Mouse (Mus musculus): ENCODE measurements at regions not wholly inside any gene's neighbourhood (a gene's known extent, or its start where the extent isn't known, plus 50 kb on each side); places are given as distances from the start of the nearest gene placed in this dataset.

DNA sequence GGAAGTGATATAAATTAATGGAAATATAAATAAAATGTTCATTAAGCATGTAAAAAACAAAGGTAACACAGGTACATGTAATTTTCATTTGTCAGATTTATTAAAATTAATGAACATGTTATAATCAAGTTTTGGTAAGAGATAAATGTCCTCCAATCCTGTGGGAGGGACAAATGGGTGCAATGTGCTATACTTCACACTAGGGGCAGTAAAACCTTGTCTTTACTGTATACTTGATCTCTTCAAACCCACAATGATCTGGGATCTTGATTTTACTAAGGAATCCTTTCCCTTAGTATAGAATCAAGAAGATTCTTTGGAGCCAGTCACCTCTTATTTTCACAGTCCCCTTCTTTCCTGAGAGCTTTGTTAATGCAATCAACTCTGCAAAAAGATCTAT, 451.1 kb upstream of the Fam98a start:
- no peak overlapping the region for H3K4me3 ChIP-seq
- H3K27ac ChIP-seq, result no peak overlapping the region

DNA sequence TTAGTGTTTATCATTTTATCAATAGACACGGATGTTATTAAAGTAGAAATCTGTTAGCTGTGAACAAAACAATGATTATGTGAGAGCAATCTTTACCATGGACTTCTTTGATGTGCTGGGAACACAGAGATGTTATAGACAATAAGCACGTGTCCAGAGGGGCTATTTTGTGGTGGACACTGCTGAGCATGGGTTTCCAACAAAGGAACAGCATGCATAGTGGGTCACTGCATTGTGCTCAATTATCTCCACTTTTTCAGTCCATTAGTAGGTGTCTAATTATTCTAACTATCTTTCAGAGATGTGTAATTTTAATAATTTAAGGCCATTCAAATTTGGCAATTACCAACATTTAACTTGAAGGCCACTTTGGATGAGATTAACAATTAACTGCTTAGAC, 409.6 kb upstream of the Fam98a start:
- WGBS, result 51% methylated on average over 2 of the region's 2 CpGs
- no peak for ATAC-seq (ENCODE audit: low FRiP score)
- Histone ChIP-seq H3K4me1 (no peaks in the 10 kb centered on the region), H3K4me3 (no peak overlapping the region), H3K27ac (no peak overlapping the region), H3K4me2 (replicated peaks) (no peak overlapping the region), H3K27me3 (no peaks in the 10 kb centered on the region), H3K9ac (no peak overlapping the region), H3K36me3 (no peaks in the 10 kb centered on the region), H3K9me3 (replicated peaks) (no peaks in the 10 kb centered on the region)

More for the DNA sequence above, 451.1 kb upstream of the Fam98a start:
- Histone ChIP-seq H3K4me1 (no peaks in the 10 kb centered on the region), H3K27me3 (no peaks in the 10 kb centered on the region), H3K9me3 (replicated peaks) (no peaks in the 10 kb centered on the region), H3K36me3 (no peaks in the 10 kb centered on the region), H3K4me2 (replicated peaks) (no peak overlapping the region), H3K9ac (no peak overlapping the region)
- no peak for ATAC-seq (ENCODE audit: low FRiP score)

DNA sequence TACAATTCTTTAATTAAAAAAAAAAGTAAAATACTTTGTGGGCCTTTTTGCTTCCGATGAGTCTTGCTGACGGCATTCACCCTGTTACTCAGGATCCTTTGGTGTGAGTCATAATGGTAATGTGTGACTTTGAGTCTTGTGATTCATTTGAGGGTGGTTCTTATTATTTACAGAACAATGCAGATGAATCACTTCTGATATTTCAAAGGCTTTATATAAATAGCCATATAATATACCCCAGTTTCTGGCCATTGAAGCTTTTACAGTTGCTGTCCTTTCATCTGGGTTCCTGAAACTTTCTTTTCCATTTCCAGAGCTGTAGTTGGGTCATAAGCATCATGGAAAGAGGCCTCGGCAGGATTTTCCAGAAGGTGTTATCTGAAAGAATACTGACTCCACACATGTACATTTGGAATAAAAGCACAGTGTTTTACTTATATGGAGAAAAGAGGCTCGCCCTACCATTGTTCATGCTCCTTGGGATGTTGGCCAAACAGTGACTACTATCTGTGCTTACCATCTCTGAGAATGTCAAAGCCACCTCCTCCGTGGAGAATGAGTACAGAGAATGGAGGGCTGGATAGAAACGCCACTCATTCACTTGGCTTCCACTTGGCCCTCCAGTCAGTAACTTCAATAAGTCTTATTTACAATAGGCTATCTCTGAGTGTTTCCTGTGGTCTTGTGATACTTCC, 385.1 kb upstream of the Fam98a start:
- H3K9me3 ChIP-seq (replicated peaks), result no peaks in the 10 kb centered on the region
- ATAC-seq (ENCODE audit: low FRiP score), result no peak
- no peak overlapping the region for H3K27ac ChIP-seq
- H3K9ac ChIP-seq, result no peak overlapping the region
- no peaks in the 10 kb centered on the region for H3K36me3 ChIP-seq
- H3K4me3 ChIP-seq, result no peak overlapping the region
- no peaks in the 10 kb centered on the region for H3K27me3 ChIP-seq
- no peak overlapping the region for H3K4me2 ChIP-seq (replicated peaks)
- 93% methylated on average over 6 of the region's 6 CpGs for WGBS
- H3K4me1 ChIP-seq, result no peaks in the 10 kb centered on the region

DNA sequence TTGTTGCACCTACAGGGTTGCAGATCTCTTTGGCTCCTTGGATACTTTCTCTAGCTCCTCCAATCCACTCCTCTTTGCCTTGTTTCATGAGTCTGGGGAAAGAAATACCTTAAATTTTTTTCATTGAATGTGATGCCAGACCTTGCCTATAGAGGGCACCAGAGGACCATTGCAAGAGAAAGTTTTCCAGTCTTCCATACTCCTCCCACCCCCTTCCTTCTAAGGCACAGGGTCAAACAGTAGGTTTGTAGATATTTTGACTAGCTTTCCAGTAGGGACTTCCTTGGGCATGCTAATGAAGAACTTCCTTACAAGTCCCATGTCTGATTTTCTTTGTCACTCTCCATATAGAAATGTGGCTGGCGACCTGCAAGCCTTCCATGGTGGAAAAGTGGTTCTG, 379.3 kb upstream of the Fam98a start:
- no peak overlapping the region for H3K27ac ChIP-seq
- no peaks in the 10 kb centered on the region for H3K27me3 ChIP-seq
- 0 out of 2 replicates have a peak, but pooled peaks have one; percentile 35 for ATAC-seq (ENCODE audit: low FRiP score)
- 82% methylated on average over 1 of the region's 1 CpGs for WGBS
- H3K4me1 ChIP-seq, result no peaks in the 10 kb centered on the region
- no peaks in the 10 kb centered on the region for H3K9me3 ChIP-seq (replicated peaks)
- no peak overlapping the region for H3K9ac ChIP-seq
- no peak overlapping the region for H3K4me3 ChIP-seq
- H3K4me2 ChIP-seq (replicated peaks), result no peak overlapping the region
- H3K36me3 ChIP-seq, result no peaks in the 10 kb centered on the region

DNA sequence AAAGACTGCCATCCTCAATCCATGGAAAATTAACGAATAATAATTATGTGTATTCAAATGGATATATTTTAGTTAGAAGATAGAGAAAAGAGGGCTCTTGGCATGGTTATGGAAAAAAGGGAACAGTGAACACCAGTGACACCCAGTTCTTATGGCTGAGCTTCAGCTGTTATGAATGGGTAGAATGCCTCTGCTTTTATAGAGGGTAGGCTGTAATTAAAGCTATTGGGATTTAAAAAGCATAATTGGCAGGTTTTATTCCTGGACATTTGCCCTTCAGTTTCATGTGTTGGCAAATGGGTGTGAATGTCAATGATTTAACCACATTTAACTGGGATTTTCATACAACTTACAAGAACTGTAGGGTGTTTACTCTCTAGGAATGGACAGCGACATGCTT, 368.5 kb upstream of the Fam98a start:
- 88% methylated on average over 2 of the region's 2 CpGs for WGBS
- H3K27me3 ChIP-seq, result no peaks in the 10 kb centered on the region
- no peak overlapping the region for H3K9ac ChIP-seq
- no peak overlapping the region for H3K4me3 ChIP-seq
- no peak overlapping the region for H3K4me2 ChIP-seq (replicated peaks)
- H3K27ac ChIP-seq, result no peak overlapping the region
- ATAC-seq (ENCODE audit: low FRiP score), result no peak
- H3K9me3 ChIP-seq (replicated peaks), result no peaks in the 10 kb centered on the region
- no peaks in the 10 kb centered on the region for H3K36me3 ChIP-seq
- H3K4me1 ChIP-seq, result no peaks in the 10 kb centered on the region

DNA sequence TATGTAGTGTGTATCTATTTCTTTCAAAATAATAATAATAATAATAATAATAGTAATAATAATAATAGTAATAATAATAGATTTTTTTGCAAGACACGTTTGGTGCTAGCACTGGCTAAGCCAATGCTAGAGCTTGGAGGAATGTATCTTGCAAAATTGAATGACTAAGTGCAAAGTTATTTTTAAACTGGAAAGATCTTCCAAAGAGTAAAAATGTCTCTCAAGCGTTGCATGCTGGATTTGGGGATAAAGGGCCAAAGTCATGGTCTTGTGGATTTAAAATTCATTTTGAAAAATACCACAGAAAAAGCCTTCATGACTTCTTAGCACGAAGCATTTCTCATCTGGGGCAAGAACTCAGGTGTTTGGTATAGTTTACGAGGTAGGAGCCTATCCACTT, 365.3 kb upstream of the Fam98a start:
- H3K9ac ChIP-seq, result no peak overlapping the region
- no peak overlapping the region for H3K27ac ChIP-seq
- 92% methylated on average over 4 of the region's 4 CpGs for WGBS
- H3K27me3 ChIP-seq, result no peaks in the 10 kb centered on the region
- H3K36me3 ChIP-seq, result no peaks in the 10 kb centered on the region
- no peaks in the 10 kb centered on the region for H3K4me1 ChIP-seq
- no peak overlapping the region for H3K4me3 ChIP-seq
- ATAC-seq (ENCODE audit: low FRiP score), result no peak
- no peak overlapping the region for H3K4me2 ChIP-seq (replicated peaks)
- no peaks in the 10 kb centered on the region for H3K9me3 ChIP-seq (replicated peaks)

DNA sequence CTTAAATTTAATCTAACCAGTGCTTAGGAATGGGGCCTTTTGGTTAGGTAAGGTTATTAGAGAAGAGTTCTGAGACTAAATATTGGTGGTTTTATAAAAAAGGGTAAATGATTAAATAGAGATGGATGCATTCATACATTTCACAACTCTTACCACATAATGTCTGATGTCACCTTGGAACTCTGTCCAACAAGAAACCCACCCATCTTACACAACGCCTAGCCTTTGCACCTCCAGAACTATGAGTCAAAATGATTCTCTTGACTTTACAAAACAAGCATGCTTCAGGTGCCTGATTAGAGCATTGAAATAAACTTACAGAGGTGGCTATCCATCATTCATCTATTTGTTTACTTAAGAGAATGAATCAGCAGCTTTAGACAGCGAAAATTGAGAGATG, 364.8 kb upstream of the Fam98a start:
- no peak overlapping the region for H3K9ac ChIP-seq
- no peaks in the 10 kb centered on the region for H3K9me3 ChIP-seq (replicated peaks)
- no peak for ATAC-seq (ENCODE audit: low FRiP score)
- no peak overlapping the region for H3K4me2 ChIP-seq (replicated peaks)
- no peaks in the 10 kb centered on the region for H3K27me3 ChIP-seq
- no peaks in the 10 kb centered on the region for H3K4me1 ChIP-seq
- no peak overlapping the region for H3K27ac ChIP-seq
- no peak overlapping the region for H3K4me3 ChIP-seq
- H3K36me3 ChIP-seq, result no peaks in the 10 kb centered on the region
- 91% methylated on average over 2 of the region's 2 CpGs for WGBS

DNA sequence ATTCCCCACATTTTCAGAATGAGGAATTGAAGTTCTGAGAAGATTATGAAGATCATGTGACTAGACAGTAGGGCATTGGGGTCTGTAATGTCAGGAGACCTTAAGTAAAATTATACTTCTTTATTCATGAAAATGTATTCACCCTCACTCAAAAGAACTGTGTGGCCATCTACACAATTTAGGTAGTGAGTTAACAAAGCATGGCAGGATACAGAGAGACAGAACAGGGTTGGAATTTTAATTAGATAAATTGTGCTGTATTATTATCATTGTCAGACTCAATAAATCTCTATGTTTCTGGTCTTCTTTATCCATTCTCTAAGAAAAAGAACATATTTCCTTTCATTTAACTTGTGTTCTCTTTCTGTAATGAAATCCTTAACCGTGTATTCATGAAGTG, 363.5 kb upstream of the Fam98a start:
- no peaks in the 10 kb centered on the region for H3K4me1 ChIP-seq
- H3K4me3 ChIP-seq, result no peak overlapping the region
- no peak overlapping the region for H3K9ac ChIP-seq
- H3K27me3 ChIP-seq, result no peaks in the 10 kb centered on the region
- H3K36me3 ChIP-seq, result no peaks in the 10 kb centered on the region
- H3K4me2 ChIP-seq (replicated peaks), result no peak overlapping the region
- no peaks in the 10 kb centered on the region for H3K9me3 ChIP-seq (replicated peaks)
- 91% methylated on average over 1 of the region's 1 CpGs for WGBS
- no peak overlapping the region for H3K27ac ChIP-seq
- no peak for ATAC-seq (ENCODE audit: low FRiP score)

DNA sequence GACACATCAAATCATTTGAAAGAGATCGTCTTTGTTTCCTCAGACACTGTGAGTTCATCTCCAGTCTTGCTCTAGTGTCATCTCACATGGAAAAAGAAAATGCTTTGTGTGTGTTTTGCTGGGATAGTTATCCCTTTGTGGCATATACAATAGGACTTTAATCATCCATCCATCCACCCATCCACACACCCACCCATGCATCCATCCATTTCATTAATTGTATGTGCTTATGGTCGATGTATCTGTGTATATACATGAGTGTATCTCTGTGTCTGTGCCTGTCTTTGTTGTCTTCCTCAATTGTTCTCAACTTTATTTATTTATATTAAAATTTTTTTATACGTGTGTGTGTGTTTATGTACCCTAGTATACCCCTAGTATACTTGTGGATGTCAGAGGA, 355.3 kb upstream of the Fam98a start:
- H3K4me1 ChIP-seq, result no peaks in the 10 kb centered on the region
- no peaks in the 10 kb centered on the region for H3K9me3 ChIP-seq (replicated peaks)
- no peak overlapping the region for H3K4me3 ChIP-seq
- 0 out of 2 replicates have a peak overlapping the region, but pooled peaks have one; percentile 14 for H3K27ac ChIP-seq
- ATAC-seq (ENCODE audit: low FRiP score), result peak; percentile 50
- no peak overlapping the region for H3K4me2 ChIP-seq (replicated peaks)
- H3K9ac ChIP-seq, result no peak overlapping the region
- H3K36me3 ChIP-seq, result no peaks in the 10 kb centered on the region
- no peaks in the 10 kb centered on the region for H3K27me3 ChIP-seq
- WGBS, result 61% methylated on average over 3 of the region's 3 CpGs

DNA sequence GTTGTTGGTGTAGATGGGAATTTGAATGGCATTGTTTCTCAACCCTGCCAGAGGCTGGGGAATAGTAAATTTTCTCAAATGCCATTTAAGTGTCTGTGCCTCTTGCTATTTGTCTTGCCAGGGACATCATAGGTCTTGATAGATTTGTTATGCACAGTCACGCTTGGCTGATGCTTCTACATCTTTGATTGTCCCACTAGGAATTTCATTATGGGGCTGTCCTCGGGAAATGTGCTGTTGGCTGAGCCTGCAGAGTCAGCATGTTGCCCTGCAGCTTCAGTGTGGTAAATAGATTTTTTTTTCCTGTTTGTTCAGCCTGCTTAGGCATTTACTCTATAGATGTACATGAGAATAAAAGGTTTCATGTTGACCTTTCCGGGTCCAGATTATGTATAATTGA, 354.9 kb upstream of the Fam98a start:
- 0 out of 2 replicates have a peak overlapping the region, but pooled peaks have one; percentile 14 for H3K27ac ChIP-seq
- no peak overlapping the region for H3K4me2 ChIP-seq (replicated peaks)
- no peaks in the 10 kb centered on the region for H3K9me3 ChIP-seq (replicated peaks)
- peak; percentile 71; the same call in 1 of the 2 replicates for ATAC-seq (ENCODE audit: low FRiP score)
- H3K27me3 ChIP-seq, result no peaks in the 10 kb centered on the region
- no peak overlapping the region for H3K4me3 ChIP-seq
- no peaks in the 10 kb centered on the region for H3K4me1 ChIP-seq
- 40% methylated on average over 3 of the region's 3 CpGs for WGBS
- no peaks in the 10 kb centered on the region for H3K36me3 ChIP-seq
- H3K9ac ChIP-seq, result no peak overlapping the region

DNA sequence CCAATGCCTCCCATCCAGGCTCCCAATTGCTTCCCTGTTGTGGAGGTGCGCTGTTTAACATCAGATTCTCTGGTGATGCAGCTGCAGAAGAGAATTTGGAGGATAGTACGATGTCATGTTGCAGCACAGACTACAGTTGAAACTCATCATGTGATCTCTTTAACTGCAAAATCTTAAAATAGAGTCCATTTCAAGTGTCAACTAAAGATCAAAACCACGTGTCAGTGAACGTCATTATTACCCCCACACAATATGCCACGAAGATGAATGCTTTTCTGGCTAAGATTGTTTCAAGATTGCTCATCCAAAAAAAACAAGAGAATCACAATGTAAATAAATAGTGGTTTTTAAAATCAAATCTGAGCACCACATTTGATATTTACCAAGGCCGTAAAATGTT, 343.7 kb upstream of the Fam98a start:
- H3K27me3 ChIP-seq, result no peaks in the 10 kb centered on the region

DNA sequence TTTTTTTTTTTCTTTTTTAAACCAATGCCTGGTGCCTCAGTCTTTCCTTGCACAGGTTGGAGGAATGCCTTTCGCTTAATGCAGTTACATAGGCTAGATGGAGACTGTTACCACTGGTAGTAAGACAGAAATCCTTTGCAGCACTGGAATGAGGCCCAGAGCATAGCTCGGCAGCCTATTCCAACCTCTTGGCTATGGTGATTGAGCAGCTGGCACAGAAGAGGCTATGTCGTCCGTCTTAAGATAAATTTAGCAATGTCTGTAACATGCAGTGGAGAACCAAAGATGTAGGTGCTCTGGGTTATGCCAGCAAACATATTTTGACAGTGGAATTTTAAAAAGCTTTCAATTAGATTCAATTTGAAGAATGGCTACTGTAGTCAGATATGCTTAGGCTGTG, 343.2 kb upstream of the Fam98a start:
- Histone ChIP-seq H3K4me1 (no peaks in the 10 kb centered on the region), H3K9ac (no peak overlapping the region), H3K4me3 (no peak overlapping the region), H3K27me3 (no peaks in the 10 kb centered on the region), H3K9me3 (replicated peaks) (no peaks in the 10 kb centered on the region), H3K27ac (no peak overlapping the region), H3K4me2 (replicated peaks) (no peak overlapping the region), H3K36me3 (no peaks in the 10 kb centered on the region)
- WGBS, result 82% methylated on average over 4 of the region's 4 CpGs
- ATAC-seq (ENCODE audit: low FRiP score), result no peak

More for the DNA sequence above, 343.7 kb upstream of the Fam98a start:
- no peak overlapping the region for H3K27ac ChIP-seq
- ATAC-seq (ENCODE audit: low FRiP score), result no peak
- H3K4me3 ChIP-seq, result no peak overlapping the region
- H3K36me3 ChIP-seq, result no peaks in the 10 kb centered on the region
- H3K4me1 ChIP-seq, result no peaks in the 10 kb centered on the region
- no peak overlapping the region for H3K9ac ChIP-seq
- no peak overlapping the region for H3K4me2 ChIP-seq (replicated peaks)
- H3K9me3 ChIP-seq (replicated peaks), result no peaks in the 10 kb centered on the region
- 89% methylated on average over 6 of the region's 6 CpGs for WGBS

DNA sequence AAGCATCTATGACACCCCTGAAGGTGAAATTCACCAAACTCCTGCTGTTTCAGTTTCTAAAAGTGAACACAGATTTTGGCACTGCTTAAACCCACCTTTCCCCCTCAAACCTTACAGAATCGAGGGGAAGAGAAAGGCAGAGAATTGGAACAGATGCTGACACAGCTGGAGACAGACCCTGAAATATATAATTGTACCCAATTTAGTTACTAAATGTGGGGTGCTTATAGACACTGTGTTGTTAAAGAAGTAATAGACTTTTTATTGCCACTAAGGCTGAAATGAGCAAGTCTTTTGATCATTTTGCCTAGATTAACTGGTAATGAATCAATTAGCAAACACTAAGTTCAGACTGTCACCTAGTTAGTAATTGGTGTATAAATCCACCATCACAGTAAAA, 341.8 kb upstream of the Fam98a start:
- Histone ChIP-seq H3K4me1 (no peaks in the 10 kb centered on the region), H3K9me3 (replicated peaks) (no peaks in the 10 kb centered on the region), H3K4me2 (replicated peaks) (no peak overlapping the region), H3K4me3 (no peak overlapping the region), H3K27me3 (no peaks in the 10 kb centered on the region), H3K36me3 (no peaks in the 10 kb centered on the region), H3K27ac (no peak overlapping the region), H3K9ac (no peak overlapping the region)
- no peak for ATAC-seq (ENCODE audit: low FRiP score)
- WGBS, result 64% methylated on average over 1 of the region's 1 CpGs
